Mouse (Mus musculus) right cerebral cortex, postnatal 4 days (tissue): ENCODE results near the gene Adipor1.
"Not testable (repeated sequence)": the region's sequence is repeated elsewhere in the genome, so short reads cannot be mapped to it uniquely, and the experiment has no call there.

ENCODE experiments used
- DNase-seq: peaks from one replicate; pipeline ENCODE4 v3.0.0-alpha.2; 2022

Gene Adipor1

DNA sequence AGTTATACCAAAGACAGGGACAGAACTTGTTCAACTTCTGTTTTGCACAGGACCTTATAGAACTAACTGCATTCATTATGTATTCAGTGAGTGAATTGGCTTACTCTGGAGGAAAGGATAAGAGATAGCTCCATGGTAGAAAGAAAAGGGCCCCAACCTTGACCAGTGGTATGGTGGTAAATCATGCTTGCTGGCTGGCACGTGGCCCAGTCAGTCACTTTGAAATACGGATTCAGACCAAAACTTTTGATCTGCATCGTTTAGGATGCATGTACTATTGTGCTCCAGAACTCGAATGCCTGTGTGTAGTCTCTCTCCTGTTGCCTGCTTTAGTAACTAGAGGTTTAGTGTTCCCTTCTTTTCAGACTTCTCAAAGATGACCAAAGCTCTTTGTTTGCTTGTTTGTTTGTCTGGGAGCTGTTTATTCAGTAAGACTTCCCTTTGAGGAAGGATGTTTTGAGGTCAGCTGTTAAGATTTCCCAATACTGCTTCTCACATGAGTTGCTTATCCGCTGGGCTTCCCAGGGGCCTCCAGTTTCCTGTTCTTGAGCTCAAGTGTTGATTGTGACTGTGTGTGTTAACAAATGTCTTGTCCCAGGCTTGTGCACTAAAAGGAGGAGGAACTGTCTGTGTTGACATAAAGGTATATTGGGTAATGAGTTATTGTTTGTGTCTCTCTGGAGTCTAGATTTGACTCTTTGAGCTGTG is 4.7 kb downstream of the Adipor1 start:
- DNase-seq: no peak

- no peak for DNase-seq
Observed at GRCm38 (mm10) chr1:134423911-134424310, 8.7 kb downstream of the Adipor1 start.

- DNase-seq: no peak
Observed at GRCm38 (mm10) chr1:134426289-134426688, 11.1 kb downstream of the Adipor1 start.

GRCm38 (mm10) chr1:134433002-134433401 is 17.8 kb downstream of the Adipor1 start:
- no peak for DNase-seq

- DNase-seq: no peak
Observed at GRCm38 (mm10) chr1:134433473-134433872, 18.3 kb downstream of the Adipor1 start.

DNA sequence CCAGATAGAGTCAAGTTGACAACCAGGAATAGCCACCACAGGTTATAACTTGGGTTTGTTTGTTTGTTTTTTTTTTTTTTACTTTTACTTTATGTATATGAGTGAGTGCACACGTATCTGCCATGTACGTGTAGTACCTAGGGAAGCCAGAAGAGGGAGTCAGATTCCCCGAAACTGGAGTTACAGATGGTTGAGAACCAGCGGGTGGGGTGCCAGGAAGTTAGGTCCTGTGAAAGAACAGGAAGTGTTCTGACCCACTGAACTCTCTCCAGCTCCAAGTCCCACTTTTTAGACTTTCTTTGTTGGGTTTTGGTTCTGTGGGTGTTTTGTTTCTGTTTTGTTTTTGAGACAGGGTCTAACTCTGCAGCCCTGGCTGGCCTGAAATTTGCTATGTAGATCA is 20.2 kb downstream of the Adipor1 start:
- no peak for DNase-seq

DNA sequence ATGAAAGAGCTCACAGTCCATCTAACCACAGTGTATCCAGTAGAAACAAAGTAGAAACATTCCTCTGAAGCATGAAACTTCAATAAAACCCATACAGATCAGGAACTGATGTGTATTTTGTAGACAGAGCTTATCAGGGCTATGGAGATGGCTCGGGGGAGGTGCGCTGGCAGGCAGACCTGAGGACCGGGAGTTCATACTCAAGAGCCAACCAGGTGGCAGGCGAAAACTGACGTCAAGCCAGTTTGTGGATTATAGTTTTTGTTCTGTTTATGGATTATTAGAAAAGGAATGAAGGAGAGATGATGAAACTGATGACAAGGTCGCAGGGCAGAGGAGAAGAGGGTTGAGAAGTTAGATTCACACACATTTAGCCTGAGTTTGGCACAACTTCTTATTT is 25.3 kb downstream of the Adipor1 start:
- DNase-seq: no peak

DNA sequence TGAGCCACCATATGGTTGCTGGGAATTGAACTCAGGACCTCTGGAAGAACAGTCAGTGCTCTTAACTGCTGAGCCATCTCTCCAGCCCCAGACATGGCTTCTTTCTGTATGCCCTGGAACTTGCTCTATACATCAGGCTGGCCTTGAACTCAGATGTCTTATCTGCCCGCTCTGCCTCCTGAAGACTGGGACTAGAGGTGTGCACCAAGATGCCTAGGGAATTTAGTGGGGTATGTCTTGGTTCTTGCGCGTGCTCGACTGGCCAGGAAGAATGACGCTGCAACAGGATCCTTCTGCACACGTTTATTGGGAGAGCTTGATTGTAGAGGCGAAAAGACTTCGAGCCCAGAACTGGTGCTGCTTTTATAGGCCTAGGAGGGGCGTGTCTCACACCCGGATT is 26.6 kb downstream of the Adipor1 start:
- not testable (repeated sequence) for DNase-seq

GRCm38 (mm10) chr1:134442394-134442793 is 27.2 kb downstream of the Adipor1 start:
- DNase-seq: no peak

DNA sequence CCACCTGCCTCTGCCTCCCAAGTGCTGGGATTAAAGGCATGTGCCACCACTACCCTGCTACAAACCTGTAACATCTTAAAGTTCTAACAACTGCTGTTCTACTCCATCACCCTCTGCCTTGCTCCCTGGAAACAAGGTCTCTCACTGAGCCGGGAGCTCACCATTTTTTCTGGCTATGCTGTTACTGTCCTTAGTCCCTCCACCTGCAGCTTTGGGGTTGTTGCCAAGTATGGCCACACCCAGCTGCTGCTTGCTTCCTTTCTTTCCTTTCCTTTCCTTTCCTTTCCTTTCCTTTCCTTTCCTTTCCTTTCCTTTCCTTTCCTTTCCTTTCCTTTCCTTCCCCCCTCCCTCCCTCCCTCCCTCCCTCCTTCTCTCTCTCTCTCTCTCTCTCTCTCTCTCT is 28.1 kb downstream of the Adipor1 start:
- not testable (repeated sequence) for DNase-seq

DNA sequence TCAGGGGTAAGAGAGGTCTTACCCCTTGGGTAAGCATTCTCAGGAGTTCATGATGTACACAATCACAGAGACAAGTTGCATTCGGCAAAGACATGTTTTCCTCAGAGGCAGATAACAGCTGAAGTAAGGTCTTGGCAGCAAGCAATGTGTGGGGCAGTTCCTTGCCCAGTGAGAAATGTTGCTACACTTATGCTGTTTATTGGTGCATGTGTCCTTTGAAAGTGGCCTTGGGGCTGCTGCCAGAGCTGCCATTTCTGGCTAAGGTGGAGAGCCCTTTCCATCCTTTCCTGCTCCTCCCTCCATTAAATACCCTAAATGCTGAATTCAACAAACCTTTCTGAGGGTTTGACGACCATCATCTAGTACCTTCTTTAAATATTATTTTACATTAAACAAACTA is 30.2 kb downstream of the Adipor1 start:
- DNase-seq: no peak

DNA sequence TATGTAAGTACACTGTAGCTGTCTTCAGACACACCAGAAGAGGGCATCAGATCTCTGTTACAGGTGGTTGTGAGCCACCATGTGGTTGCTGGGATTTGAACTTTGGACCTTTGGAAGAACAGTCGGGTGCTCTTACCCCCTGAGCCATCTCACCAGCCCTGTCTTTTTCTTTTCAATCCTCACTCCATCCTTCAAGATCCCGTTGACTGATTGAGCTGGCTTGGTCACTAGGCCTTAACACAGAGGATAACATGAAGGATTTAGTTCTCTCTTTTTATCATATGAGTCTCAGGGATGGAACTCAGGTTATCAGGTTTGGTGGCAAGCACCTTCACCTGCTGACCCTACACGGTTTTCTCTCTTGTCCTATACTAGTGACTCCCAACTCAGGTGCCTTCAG is 33.4 kb downstream of the Adipor1 start:
- DNase-seq: not testable (repeated sequence)

GRCm38 (mm10) chr1:134450201-134450600 is 35.0 kb downstream of the Adipor1 start:
- no peak for DNase-seq

DNA sequence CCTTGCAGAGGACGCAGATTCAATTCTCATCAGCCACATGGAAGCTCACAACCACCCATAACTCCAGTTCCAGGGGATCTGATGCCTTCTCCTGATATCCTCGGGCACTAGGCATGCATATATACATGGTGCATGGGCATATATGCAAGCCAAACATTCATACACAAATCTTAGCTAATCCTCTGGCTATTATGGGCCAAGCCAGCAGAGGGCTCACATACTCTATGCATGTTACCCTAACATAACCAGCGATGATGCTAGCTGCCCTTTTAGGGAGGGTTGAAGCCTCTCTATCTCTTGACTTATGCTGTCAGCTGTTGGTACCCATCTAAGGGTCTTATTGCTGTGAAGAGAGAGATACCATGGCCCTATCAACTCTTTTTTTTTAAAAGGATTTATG is 35.8 kb downstream of the Adipor1 start:
- peak; percentile 43 for DNase-seq

DNA sequence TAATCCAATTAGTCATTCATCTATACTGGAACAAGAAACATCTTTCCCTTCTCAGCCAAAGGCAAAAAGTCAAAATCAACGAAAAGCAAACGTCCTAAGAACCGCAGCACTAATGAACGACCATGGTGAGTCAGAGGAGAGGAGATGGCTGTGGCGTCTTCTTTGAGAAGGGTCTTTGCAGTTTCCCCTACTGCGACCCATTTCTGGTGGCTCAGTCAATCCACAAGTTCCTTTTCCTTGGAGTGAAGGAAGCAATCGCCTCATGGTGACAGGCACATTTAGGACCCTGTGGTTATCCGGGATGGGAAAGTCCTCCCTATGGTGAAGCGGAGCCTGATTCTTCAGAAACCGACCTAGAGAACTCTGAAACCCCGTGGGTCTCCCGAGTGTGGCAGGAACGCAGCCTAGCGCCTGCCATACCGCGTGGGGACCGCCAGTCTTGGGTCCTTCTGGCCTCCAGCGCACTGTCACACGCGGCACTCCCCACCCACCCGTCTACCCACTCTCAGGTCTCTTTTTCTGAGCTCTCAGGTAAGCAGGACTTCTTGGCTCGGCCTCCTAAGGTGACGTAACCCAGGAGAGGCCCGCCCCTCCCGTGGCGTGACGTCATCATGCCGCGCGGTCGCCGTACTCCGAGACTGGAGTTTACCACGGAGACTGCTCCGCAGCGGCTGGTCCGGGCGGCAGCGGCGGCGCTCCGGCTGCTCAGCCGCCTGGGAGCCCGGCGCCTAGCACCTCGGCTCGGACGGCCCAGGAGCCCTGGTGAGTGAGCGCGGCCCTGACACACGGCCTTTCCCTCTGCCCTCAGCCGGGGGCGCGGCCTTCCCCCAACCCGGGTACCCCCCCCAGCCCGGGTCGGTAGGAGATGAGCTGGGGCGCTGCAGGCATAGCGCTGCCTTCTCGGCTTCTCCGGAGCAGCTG is 40.0 kb downstream of the Adipor1 start, which contains the start of gene Klhl12:
Gene Klhl12, plus strand, starts transcription at position 628 of the 921 bp plus-strand sequence.
- peak; percentile 98 for DNase-seq

DNA sequence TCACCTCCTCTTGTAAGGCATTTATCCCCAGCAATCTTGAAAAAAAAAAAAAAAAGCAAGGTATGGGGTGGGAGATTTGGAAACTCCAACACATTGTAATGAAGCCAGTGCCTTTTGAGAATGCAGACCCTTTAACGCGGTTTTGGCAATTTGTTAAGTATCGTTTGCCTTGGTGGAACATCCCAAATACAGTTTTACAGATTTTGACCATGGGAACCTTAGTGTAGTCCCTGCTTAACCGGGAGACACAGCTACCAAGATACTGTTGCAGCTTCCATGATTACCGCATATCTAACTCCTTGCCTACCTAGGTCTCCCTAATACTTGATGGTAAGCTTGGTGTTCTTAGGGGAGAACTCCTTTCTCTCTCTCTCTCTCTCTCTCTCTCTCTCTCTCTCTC is 40.9 kb downstream of the Adipor1 start:
- no peak for DNase-seq

DNA sequence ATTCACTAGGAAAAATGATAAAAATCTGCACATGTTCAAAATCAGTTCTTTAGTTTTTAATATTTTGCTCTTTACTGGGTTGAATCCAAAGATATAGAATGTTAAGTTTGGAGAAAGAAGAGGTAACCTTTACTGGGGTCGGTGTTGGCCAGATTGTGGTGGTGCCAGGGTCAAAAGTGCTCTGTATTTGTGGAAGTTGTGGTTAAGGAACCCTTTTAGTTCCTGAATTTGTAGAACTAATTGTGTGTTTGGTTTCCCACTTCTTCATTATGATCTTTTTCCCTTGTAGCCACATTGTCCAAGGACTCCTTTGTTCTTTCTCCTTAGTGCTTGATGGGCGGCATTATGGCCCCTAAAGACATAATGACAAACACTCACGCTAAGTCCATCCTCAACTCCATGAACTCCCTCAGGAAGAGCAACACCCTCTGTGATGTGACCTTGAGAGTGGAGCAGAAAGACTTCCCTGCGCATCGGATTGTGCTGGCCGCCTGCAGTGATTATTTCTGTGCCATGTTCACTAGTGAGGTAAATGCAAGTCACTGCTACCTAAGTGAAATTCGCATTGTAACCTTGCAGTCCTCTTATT is 43.1 kb downstream of the Adipor1 start:
- DNase-seq: no peak

DNA sequence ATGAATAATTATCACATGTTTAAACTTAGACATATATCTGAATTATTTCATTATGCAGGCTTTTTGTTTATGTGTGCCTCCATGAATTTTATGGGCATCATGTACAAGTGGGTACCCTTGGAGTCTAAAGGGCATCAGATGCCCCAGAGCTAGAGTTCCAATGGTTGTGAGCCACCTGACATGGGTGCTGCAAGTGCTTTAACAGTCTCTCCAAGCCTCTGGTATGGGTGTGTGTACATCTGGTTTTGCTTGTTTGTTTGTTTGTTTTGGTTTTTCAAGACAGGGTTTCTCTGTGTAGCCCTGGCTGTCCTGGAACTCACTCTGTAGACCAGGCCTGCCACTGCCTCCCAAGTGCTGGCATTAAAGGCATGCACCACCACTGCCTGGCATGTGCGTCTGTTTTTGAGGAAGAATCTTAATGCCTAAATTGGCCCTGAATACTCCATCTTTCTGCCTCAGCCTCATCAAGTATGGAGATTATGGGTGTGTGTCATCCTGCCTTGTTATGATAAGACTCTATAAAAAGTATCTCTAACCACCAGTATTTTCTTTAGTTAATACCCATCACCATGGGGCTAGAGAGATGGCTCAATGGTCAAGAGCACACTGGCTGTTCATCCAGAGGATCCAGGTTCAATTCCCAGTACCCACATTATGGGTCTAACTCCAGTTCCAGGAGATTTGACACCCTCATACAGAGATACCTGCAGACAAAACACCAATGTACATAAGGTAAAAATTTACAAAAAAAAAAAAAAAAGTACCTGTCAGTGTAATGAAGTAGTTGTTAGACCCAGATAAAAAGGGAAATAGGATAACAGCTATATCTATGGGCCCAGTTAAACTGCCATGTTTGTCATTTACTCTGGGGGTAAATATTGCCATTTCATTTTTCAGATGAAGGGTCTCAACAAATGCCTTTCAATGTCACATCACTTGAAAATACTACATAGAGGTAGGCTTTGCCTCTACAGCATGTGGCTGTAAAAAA is 45.4 kb downstream of the Adipor1 start:
- DNase-seq: no peak
